Mouse (Mus musculus) MEL (cell line): ENCODE measurements around the gene Mbd3.

Experiments used
- CHD2 ChIP-seq: IDR thresholded peaks from 2 replicates; pipeline ENCODE4 v1.6.1; 2011; ENCODE audit warnings: low read length, improper control_type of control experiment
- CTCF ChIP-seq, 3 experiments: IDR thresholded peaks in 2 of 3; conservative IDR thresholded peaks in 1 of 3; 2 replicates each; pipeline ENCODE4 v1.5.1; 2011 to 2012; ENCODE audit warnings: low read length in 3 of 3, low read depth in 2 of 3, mild to moderate bottlenecking in 2 of 3, improper control_type of control experiment in 1 of 3, inconsistent platforms in 1 of 3, mixed read lengths in 1 of 3, moderate library complexity in 1 of 3; ENCODE audit not compliant: control insufficient read depth in 1 of 3, insufficient read depth in 1 of 3, poor library complexity in 1 of 3, severe bottlenecking in 1 of 3
- ETS1 ChIP-seq: IDR thresholded peaks from 2 replicates; pipeline ENCODE4 v1.6.1; 2012; ENCODE audit warnings: low read depth, mild to moderate bottlenecking, inconsistent platforms, low read length, improper control_type of control experiment, moderate library complexity
- HCFC1 ChIP-seq: IDR thresholded peaks from 2 replicates; pipeline ENCODE4 v1.6.1; 2012; ENCODE audit warnings: low read depth, mild to moderate bottlenecking, inconsistent platforms, low read length, improper control_type of control experiment, moderate library complexity
- KAT2A ChIP-seq: conservative IDR thresholded peaks from 2 replicates; pipeline ENCODE4 v1.6.1; 2012; ENCODE audit warnings: low read depth, low read length, improper control_type of control experiment, inconsistent platforms
- NELFE ChIP-seq: IDR thresholded peaks from 2 replicates; pipeline ENCODE4 v1.6.1; 2011; ENCODE audit warnings: low read depth, low read length, improper control_type of control experiment
- POLR2A ChIP-seq, 2 experiments: IDR thresholded peaks; 2 replicates each; pipeline ENCODE4 v1.6.1; 2011 to 2012; ENCODE audit warnings: low read length in 2 of 2, mild to moderate bottlenecking in 2 of 2, control low read depth in 1 of 2, improper control_type of control experiment in 1 of 2, low read depth in 1 of 2, moderate library complexity in 1 of 2; ENCODE audit not compliant: control insufficient read depth in 1 of 2, insufficient read depth in 1 of 2, poor library complexity in 1 of 2
- POLR2AphosphoS2 ChIP-seq: IDR thresholded peaks from 2 replicates; pipeline ENCODE4 v1.6.1; 2011; ENCODE audit warnings: low read length, improper control_type of control experiment
- RAD21 ChIP-seq: IDR thresholded peaks from 2 replicates; pipeline ENCODE4 v1.6.1; 2011; ENCODE audit warnings: mild to moderate bottlenecking, low read depth, low read length, improper control_type of control experiment
- TAL1 ChIP-seq: IDR thresholded peaks from 2 replicates; pipeline ENCODE4 v1.6.1; 2012; ENCODE audit warnings: mild to moderate bottlenecking, inconsistent platforms, low read length, moderate library complexity, mixed read lengths
- USF1 ChIP-seq: IDR thresholded peaks from 2 replicates; pipeline ENCODE4 v1.6.1; 2014; ENCODE audit warnings: low read depth, mild to moderate bottlenecking, inconsistent platforms, low read length, improper control_type of control experiment, moderate library complexity
- USF2 ChIP-seq, 2 experiments: IDR thresholded peaks; 2 replicates each; pipeline ENCODE4 v1.6.1; 2011 to 2012; ENCODE audit warnings: improper control_type of control experiment in 2 of 2, low read length in 2 of 2, borderline replicate concordance in 1 of 2, inconsistent platforms in 1 of 2, low read depth in 1 of 2, mild to moderate bottlenecking in 1 of 2; ENCODE audit not compliant: insufficient read depth in 1 of 2
- ZC3H11A ChIP-seq: IDR thresholded peaks from 2 replicates; pipeline ENCODE4 v1.6.1; 2012; ENCODE audit warnings: low read depth, mild to moderate bottlenecking, inconsistent platforms, low read length, improper control_type of control experiment
- ZNF384 ChIP-seq: IDR thresholded peaks from 2 replicates; pipeline ENCODE4 v1.6.1; 2012; ENCODE audit warnings: low read depth, mild to moderate bottlenecking, inconsistent platforms, low read length, improper control_type of control experiment

DNA sequence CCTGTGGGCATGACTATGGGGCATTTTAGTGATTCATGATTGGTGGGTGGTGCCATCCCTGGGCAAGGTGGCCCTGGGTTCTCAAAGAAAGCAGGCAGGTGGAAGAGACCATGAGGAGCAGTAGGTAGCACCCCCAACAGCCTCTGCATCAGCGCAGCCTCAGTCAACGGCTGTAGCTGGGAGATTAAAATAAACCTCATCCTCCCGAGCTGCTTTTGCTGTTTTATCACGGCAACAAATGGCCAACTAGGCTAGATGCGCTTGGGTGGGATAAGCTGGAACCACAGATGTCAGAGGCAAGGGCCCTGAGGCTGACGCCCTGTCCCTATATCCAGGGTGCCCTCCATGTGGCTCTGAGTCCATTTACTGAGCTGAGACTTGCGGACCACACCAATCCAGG, 14.6 kb downstream of the Mbd3 start:
- TF ChIP-seq ZC3H11A = no peak
- no peak for TF ChIP-seq CHD2
- no peak for TF ChIP-seq POLR2A (IDR thresholded peaks at IDR 0.05; ENCODE audit: control insufficient read depth in 1 of 2, insufficient read depth in 1 of 2, low read depth in 1 of 2, low read length in 2 of 2, poor library complexity in 1 of 2)
- TF ChIP-seq ZNF384 = no peak
- no peak for TF ChIP-seq NELFE
- no peak for TF ChIP-seq USF2 (IDR thresholded peaks at IDR 0.05; ENCODE audit: borderline replicate concordance in 1 of 2, insufficient read depth in 1 of 2, low read depth in 1 of 2, low read length in 2 of 2)
- no peak for TF ChIP-seq CTCF (IDR thresholded peaks at IDR 0.05 in 2 of 3, conservative IDR thresholded peaks at IDR 0.05 in 1 of 3; ENCODE audit: control insufficient read depth in 1 of 3, insufficient read depth in 1 of 3, low read depth in 2 of 3, low read length in 3 of 3, poor library complexity in 1 of 3, severe bottlenecking in 1 of 3)
- no peak for TF ChIP-seq USF1
- TF ChIP-seq POLR2AphosphoS2 = no peak
- TF ChIP-seq HCFC1 = no peak
- no peak for TF ChIP-seq ETS1
- no peak for TF ChIP-seq RAD21
- TF ChIP-seq KAT2A = no peak
- TF ChIP-seq TAL1 = peak; percentile 62
